Mouse (Mus musculus): ENCODE results near the gene Ormdl3. TPM values are rescaled to one million over a fixed set of nuclear protein-coding genes. Genes with fewer than 3 reads are reported as not detected.

Ormdl3 gene
- total RNA-seq, 2 experiments from 2014 or later: 7.8 to 8.8 TPM

DNA sequence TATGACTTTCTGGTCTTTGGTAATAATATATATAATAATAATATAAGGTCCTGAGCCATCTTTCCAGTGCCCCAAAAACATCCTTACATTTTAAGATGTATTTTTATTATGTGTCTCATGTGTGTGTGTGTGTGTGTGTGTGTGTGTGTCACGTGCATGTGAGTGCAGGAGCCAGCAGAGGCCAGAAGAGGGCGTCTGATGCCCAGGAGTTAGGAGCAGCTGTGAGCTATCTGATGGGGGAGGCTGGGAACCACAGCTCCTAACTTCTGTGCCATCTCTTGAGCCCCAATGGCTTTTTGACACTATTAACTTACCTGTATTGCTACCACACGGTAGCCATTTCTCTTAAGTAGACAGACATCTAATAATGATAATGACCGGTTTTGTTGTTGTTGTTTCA lies 33.2 kb downstream of the Ormdl3 start:
- ATAC-seq (ENCODE audit: poor library complexity, severe bottlenecking): no peak

DNA sequence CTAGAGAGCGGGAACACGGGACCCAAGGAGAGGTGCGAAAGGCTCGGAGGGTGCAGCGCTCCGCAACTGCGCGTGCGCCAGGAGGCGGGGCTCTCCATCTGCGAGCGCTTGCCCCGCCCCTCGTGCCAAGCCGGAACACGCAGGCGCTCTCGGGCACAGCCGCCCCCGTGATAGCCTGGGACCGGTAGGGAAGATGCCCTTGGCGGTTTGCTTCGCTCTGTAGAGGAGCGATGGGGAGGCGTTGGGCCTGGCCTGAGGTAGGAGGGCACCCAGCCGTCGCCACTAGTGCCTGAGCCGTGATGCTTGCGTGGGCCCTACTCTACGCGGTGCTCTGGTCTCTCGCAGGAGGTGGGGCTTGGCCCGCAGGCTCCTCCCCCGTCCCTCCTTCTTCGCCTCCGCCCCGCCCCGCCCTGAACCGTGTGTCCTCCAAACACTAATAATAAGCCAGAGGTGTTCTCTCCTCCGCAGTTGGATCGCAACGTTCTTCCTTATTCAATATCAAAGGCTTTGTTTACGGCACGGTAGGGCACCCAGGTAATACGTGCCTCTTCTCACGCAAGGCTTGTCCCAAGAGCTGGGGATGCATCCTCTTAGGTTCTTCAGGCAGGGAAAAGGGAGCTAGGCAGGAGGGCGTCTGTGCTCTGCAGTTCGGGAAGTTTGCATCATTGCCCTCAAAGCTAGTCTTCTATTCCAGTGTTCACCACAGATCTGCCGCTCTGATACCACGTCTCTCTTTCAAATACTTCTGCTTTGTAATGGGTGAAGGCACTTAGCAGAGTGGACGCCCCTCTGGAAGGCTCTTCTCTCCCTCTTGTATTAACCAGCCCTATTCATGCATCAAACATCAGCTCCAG lies 36.0 kb downstream of the Ormdl3 start, which contains the start of gene Zpbp2:
Gene Zpbp2, plus strand, starts transcription at position 123 of the 854 bp plus-strand sequence.
- peak; percentile 85 for ATAC-seq (ENCODE audit: poor library complexity, severe bottlenecking)

DNA sequence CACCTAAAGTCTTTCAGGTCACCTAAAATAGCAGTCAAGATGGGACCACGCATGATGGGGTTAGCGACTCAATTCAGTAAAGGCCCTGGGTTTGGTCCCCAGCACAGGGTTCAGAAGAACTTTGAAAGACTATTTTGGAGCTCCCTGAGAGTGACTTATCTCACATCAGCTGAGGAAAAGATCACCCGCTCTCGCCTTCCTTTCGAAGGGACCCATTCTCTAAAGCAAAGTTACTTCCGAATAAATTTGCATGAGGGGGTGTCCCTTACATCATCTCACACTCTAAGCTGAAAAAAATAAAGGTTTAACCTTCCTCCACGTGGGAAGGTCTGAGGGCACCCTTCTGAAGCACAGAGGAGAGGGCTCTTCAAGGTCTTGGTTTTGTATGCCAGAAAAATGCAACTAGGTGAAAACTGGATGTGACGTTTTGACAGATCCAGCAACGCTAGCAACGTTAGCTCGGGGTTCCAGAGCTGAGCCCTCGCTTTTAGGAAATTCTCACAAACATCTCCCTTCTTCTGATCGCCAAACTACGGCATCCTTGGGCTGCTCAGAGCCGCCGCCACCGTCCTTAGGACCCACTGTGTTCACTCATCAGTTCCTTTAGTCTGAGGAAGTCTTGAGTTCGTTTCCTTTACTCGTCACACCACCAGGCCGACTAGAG lies 36.7 kb downstream of the Ormdl3 start:
- no peak for ATAC-seq (ENCODE audit: poor library complexity, severe bottlenecking)

DNA sequence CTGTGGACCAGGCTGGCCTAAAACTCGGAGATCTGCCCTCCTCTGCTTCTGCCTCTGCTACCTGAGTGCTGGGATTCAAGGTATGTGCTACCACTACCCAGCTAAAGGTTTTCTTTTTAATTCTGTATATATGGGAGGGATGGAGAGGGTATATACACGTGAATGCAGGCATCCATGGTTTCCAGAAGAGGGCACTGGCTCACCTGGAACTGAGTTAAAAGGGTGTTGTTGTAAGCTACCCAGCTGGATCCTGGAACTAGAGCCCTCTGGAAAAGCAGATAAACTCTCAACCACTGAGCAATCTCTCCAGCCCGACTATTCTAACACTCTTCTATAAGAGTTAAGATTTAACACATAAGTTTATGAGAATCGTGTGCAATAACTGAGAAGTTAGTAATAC lies 37.8 kb downstream of the Ormdl3 start:
- no peak for ATAC-seq (ENCODE audit: poor library complexity, severe bottlenecking)

DNA sequence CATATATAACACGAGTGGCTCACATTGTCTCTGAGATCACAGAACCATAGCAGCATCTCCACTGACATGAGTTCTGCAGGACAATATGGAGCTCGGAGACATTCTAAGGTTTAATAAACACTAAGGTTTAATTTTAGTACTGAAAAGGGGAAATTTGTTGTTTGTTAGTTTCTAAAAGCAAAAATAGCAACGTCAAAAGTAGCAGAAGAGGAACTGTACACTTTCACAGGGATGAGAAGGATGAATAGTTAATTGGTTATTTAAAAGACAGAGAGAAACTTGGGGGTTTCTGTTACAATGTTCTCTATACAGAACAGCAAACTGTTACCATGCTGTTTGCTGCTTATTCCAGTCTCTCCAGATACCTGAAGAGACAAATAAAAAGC lies 39.9 kb downstream of the Ormdl3 start:
- no peak for ATAC-seq (ENCODE audit: poor library complexity, severe bottlenecking)

DNA sequence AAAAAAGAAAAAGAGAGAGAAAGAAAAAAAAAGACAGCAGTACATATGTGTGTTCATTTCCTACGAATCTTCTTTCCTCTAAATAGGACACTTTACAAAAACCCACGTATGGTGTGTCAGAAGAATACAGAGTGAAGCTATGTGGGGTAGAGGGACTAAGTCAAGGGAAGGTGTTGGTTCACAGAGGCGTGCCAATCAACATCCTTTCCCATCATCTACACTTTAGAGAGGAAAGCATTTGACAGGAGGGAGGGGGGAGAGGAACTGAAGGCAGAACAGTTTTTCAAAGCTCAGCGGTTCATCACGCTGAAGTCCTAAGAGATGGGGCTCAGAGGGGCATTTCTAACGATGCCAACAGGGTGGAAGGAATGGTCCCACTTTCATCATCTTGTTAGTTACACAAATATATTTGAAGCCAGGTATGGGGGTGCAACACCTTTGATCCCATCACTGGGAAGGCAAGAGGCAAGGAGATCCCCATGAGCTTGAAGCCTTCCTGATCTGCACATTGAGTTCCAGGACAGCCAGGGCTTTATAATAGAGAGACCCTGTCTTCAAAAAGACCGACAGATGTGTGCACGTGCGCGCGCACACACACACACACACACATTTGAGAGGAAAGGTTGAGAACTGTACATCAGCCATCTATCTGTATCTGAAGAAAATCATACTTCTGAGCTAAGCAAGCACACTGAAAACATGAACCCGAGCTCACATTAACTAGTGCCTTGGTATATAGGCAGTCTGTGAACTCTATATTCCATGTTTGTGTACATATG lies 40.5 kb downstream of the Ormdl3 start:
- ATAC-seq (ENCODE audit: poor library complexity, severe bottlenecking): no peak

DNA sequence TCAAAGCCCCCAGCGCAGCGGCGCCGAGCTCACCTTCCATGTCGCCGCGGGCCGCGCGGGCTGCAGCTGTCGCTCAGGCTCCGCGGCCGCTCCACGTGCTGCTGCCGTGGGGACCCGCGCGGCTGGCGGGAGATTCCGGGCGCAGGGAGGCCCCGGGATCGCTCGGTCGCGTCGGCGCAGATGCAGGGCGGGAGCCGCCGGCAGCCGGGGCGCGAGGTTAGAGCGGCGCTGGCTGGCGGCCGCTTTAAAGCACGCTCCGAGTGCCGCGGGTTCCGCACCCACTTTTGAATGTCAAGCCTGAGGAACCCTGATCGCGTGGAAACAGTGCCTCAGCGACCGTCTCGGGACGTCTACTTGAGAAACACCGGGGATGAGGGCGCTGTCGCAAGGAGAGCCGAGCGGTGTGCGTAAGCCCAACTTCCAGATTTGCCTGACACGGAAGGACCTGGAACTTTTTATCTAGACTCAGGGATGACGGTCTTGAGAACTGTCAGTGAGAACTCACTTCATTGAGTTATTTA lies 41.4 kb downstream of the Ormdl3 start, which contains the start of gene Ikzf3:
Gene Ikzf3, minus strand, starts transcription at position 321 of the 521 bp plus-strand sequence.
- ATAC-seq (ENCODE audit: poor library complexity, severe bottlenecking): peak; percentile 53

DNA sequence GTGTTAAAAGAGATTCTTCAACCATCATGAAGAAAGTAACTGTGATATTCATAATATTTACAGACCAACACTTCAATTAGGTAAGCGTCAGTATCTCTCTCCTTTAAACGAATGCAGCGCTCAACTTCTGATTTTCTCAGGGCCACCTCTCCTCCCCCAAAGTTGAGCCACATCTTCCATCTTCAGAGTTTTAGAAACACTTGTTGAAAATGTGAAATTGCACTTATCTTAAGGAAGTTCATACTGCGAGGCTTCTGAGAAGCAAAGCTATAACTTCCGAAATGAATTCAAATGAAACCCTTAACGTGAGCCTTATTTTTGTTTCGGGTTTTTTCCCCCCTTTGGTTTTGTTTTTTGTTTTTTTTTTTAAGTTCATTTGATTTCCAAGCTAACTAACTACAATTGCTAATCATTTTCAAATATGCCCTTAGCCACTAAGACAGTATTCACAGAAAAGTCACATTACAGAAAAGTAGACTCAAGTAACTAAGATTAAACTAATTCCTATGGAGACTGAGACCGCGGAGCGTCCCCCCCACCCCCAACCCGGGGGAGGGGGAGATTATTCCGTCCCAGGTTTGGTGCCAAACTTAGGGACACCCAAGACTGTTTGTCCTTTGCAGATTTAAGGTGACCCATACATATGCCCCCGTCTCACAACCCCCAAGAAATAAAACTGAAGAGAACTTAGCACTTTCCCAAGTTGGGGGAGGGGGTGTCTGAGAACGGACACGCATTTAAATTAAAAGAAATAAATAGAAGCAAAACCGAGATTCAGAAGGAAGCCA lies 42.1 kb downstream of the Ormdl3 start:
- no peak for ATAC-seq (ENCODE audit: poor library complexity, severe bottlenecking)

DNA sequence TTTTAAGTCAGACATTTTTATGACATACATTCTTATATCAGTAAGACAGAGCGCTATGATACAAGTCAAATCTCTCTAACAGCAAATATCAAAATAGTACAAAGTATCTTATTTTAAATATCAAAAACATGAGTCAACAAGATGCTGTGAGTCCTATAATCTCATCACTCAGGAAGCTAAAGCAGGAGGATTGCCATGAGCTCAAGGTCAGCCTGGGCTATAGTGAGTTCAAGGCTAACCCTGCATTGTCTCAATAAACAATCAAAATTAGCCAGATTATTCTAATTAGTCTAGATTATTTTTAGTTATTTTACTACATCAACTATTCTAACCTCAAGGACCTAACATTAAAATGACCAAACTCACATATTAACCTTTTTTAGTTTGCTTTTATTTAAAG lies 43.8 kb downstream of the Ormdl3 start:
- ATAC-seq (ENCODE audit: poor library complexity, severe bottlenecking): no peak

DNA sequence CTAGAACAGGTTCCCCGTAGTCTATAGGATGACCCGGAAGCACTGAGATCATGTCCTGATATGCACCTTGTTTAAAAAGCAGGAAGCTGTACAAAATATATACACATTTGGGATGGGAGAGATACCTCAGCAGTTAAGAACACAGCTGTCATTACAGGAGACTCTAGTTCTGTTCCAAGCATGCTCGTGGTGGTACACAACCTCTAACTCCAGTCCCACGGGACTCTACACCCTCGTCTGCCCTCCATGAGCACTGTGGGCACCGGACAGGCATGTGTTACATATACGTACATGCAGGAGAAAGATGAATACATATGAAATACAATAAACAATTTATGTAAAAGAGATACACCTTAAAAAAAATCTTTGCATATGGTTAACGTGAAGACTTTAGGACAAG lies 44.6 kb downstream of the Ormdl3 start:
- no peak for ATAC-seq (ENCODE audit: poor library complexity, severe bottlenecking)

DNA sequence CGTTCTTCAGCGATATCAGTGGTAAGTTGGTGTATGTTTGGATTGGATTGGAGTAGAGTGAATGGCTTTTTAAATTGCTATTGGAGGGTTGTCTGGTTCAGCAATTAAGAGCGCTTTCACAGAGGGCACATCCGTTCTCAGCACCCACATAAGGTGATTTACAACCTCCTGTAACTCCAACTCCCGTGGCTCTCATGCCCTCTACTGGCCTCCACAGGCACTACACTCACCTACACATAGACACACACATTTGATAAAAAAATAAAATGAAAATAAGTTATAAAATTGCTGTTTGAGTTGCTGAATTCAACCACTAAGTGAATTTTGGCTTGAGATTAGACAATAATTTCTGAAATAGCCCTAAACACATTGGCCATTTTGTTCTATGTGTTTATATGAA lies 46.8 kb downstream of the Ormdl3 start:
- no peak for ATAC-seq (ENCODE audit: poor library complexity, severe bottlenecking)

DNA sequence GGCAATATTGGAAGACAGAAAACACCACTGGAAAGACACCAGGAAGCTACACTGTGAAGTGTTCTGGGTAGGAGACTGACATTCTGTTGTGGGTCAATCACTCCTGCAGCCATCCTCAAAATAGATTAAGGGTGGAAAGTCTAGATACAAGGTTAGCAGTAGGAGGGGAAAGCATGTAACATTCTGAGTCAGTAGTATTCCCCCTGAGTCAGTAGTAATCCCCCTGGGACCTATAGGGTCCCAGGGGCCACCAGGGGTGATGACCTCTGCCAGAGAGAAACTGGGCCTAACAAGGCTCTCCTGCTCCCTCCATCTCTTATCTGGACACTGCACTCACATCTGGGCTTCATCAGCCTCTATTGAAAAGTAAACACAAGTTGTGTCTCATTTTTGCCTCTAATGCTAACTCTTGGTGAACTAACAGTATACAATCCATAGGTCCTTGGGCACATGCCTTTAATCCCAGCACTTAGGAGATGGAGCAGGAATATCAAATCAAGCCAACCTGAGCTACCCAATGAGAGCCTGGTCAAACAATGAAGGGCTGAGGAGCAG lies 49.6 kb downstream of the Ormdl3 start:
- ATAC-seq (ENCODE audit: poor library complexity, severe bottlenecking): no peak

Other genes starting within 250 kb of the Ormdl3 start
- not detected in 2 replicates for gene Ppp1r1b, start 239.0 kb downstream of the Ormdl3 start, total RNA-seq (2015)
- not detected in 2 replicates for gene Ppp1r1b, start 239.0 kb downstream of the Ormdl3 start, total RNA-seq (2017)
- gene Stard3, start 229.0 kb downstream of the Ormdl3 start, total RNA-seq (2015): 24.0 and 28.5 TPM in 2 replicates
- 36.0 and 39.9 TPM in 2 replicates for gene Stard3, start 229.0 kb downstream of the Ormdl3 start, total RNA-seq (2017)
- gene Tcap, start 203.6 kb downstream of the Ormdl3 start, total RNA-seq (2015): not detected in 2 replicates
- gene Tcap, start 203.6 kb downstream of the Ormdl3 start, total RNA-seq (2017): not detected in 2 replicates
- not detected in 2 replicates for gene Pnmt, start 200.9 kb downstream of the Ormdl3 start, total RNA-seq (2015)
- not detected in 2 replicates for gene Pnmt, start 200.9 kb downstream of the Ormdl3 start, total RNA-seq (2017)
- 2.1 and 3.3 TPM in 2 replicates for gene Pgap3, start 186.9 kb downstream of the Ormdl3 start, total RNA-seq (2015)
- 2.2 and 2.7 TPM in 2 replicates for gene Pgap3, start 186.9 kb downstream of the Ormdl3 start, total RNA-seq (2017)
- not detected in 2 replicates for gene Erbb2, start 174.9 kb downstream of the Ormdl3 start, total RNA-seq (2015)
- 0.28 TPM in 1 of 2 replicates, not detected in the other for gene Erbb2, start 174.9 kb downstream of the Ormdl3 start, total RNA-seq (2017)
- gene Mien1, start 148.4 kb downstream of the Ormdl3 start, total RNA-seq (2015): 56.6 and 65.4 TPM in 2 replicates
- 31.5 and 38.0 TPM in 2 replicates for gene Mien1, start 148.4 kb downstream of the Ormdl3 start, total RNA-seq (2017)
- not detected in 2 replicates for gene Grb7, start 141.0 kb downstream of the Ormdl3 start, total RNA-seq (2015)
- gene Grb7, start 141.0 kb downstream of the Ormdl3 start, total RNA-seq (2017): not detected in 2 replicates
- gene Ikzf3, start 41.3 kb downstream of the Ormdl3 start, total RNA-seq (2015): 6.0 and 9.9 TPM in 2 replicates
- 6.6 and 11.0 TPM in 2 replicates for gene Ikzf3, start 41.3 kb downstream of the Ormdl3 start, total RNA-seq (2017)
- 0.34 and 5.4 TPM in 2 replicates for gene Zpbp2, start 36.3 kb downstream of the Ormdl3 start, total RNA-seq (2015)
- 0.81 TPM in 1 of 2 replicates, not detected in the other for gene Zpbp2, start 36.3 kb downstream of the Ormdl3 start, total RNA-seq (2017)
- gene Lrrc3c, start 10.9 kb upstream of the Ormdl3 start, total RNA-seq (2015): not detected in 2 replicates
- not detected in 2 replicates for gene Lrrc3c, start 10.9 kb upstream of the Ormdl3 start, total RNA-seq (2017)
- gene Gm12355, start 38.3 kb upstream of the Ormdl3 start, total RNA-seq (2015): 5.5 and 7.0 TPM in 2 replicates
- 1.8 and 3.3 TPM in 2 replicates for gene Gm12355, start 38.3 kb upstream of the Ormdl3 start, total RNA-seq (2017)
- not detected in 2 replicates for gene Gsdma3, start 39.0 kb upstream of the Ormdl3 start, total RNA-seq (2015)
- not detected in 2 replicates for gene Gsdma3, start 39.0 kb upstream of the Ormdl3 start, total RNA-seq (2017)
- not detected in 2 replicates for gene Gsdma2, start 59.4 kb upstream of the Ormdl3 start, total RNA-seq (2015)
- gene Gsdma2, start 59.4 kb upstream of the Ormdl3 start, total RNA-seq (2017): not detected in 2 replicates
- gene Gsdma, start 77.0 kb upstream of the Ormdl3 start, total RNA-seq (2015): 0.25 TPM in 1 of 2 replicates, not detected in the other
- not detected in 2 replicates for gene Gsdma, start 77.0 kb upstream of the Ormdl3 start, total RNA-seq (2017)
- 21.7 and 22.6 TPM in 2 replicates for gene Psmd3, start 95.2 kb upstream of the Ormdl3 start, total RNA-seq (2015)
- 34.6 and 43.1 TPM in 2 replicates for gene Psmd3, start 95.2 kb upstream of the Ormdl3 start, total RNA-seq (2017)
- gene Csf3, start 113.9 kb upstream of the Ormdl3 start, total RNA-seq (2015): not detected in 2 replicates
- gene Csf3, start 113.9 kb upstream of the Ormdl3 start, total RNA-seq (2017): not detected in 2 replicates
- gene Med24, start 142.1 kb upstream of the Ormdl3 start, total RNA-seq (2015): 17.9 and 21.5 TPM in 2 replicates
- 22.6 and 31.3 TPM in 2 replicates for gene Med24, start 142.1 kb upstream of the Ormdl3 start, total RNA-seq (2017)
- gene Thra, start 153.3 kb upstream of the Ormdl3 start, total RNA-seq (2015): 10.0 and 11.6 TPM in 2 replicates
- gene Thra, start 153.3 kb upstream of the Ormdl3 start, total RNA-seq (2017): 8.0 and 9.0 TPM in 2 replicates
- 0.11 and 0.25 TPM in 2 replicates for gene Nr1d1, start 188.0 kb upstream of the Ormdl3 start, total RNA-seq (2015)
- 0.12 and 0.37 TPM in 2 replicates for gene Nr1d1, start 188.0 kb upstream of the Ormdl3 start, total RNA-seq (2017)
- gene Msl1, start 208.1 kb upstream of the Ormdl3 start, total RNA-seq (2015): 73.7 and 74.9 TPM in 2 replicates
- 111 and 119 TPM in 2 replicates for gene Msl1, start 208.1 kb upstream of the Ormdl3 start, total RNA-seq (2017)
- 35.6 and 39.9 TPM in 2 replicates for gene Casc3, start 217.5 kb upstream of the Ormdl3 start, total RNA-seq (2015)
- gene Casc3, start 217.5 kb upstream of the Ormdl3 start, total RNA-seq (2017): 32.1 and 33.2 TPM in 2 replicates
- 0.25 and 0.49 TPM in 2 replicates for gene Rapgefl1, start 249.4 kb upstream of the Ormdl3 start, total RNA-seq (2015)
- gene Rapgefl1, start 249.4 kb upstream of the Ormdl3 start, total RNA-seq (2017): 0.51 TPM in 1 of 2 replicates, not detected in the other

Measured in megakaryocyte, adult 5-6 weeks (primary cell).